Mouse (Mus musculus) heart, adult 2 months (tissue): ENCODE measurements around the gene Tpst1. TPM values are rescaled to one million over a fixed set of nuclear protein-coding genes. Genes with fewer than 3 reads are reported as not detected.

Experiments used
- DNase-seq, 2 experiments: peaks; one replicate each; pipeline ENCODE4 v3.0.0; 2021
- H3K27ac ChIP-seq: fragments of 200-600 bp; 2 replicates; pipeline ENCODE4 v1.8.1; 2022
- H3K27me3 ChIP-seq: fragments of 200-500 bp; 2 replicates; pipeline ENCODE4 v1.6.1; 2012; ENCODE audit warnings: mild to moderate bottlenecking, low read length, inconsistent platforms, mixed read lengths; ENCODE audit not compliant: control insufficient read depth, insufficient read depth
- H3K36me3 ChIP-seq: fragments of 200-500 bp; 2 replicates; pipeline ENCODE4 v1.6.1; 2012; ENCODE audit warnings: low read length, inconsistent platforms; ENCODE audit not compliant: control insufficient read depth, insufficient read depth
- H3K4me1 ChIP-seq: fragments of 200-500 bp; 2 replicates; pipeline ENCODE4 v1.6.1; 2011; ENCODE audit warnings: low read length; ENCODE audit not compliant: control insufficient read depth, insufficient read depth
- H3K4me3 ChIP-seq: fragments of 200-600 bp; 2 replicates; pipeline ENCODE4 v1.8.1; 2022
- H3K79me2 ChIP-seq: fragments of 200-500 bp; replicated peaks from 2 replicates; pipeline ENCODE4 v1.6.1; 2012; ENCODE audit warnings: mild to moderate bottlenecking, inconsistent platforms, low read length, moderate library complexity, mixed read lengths; ENCODE audit not compliant: control insufficient read depth, insufficient read depth
- H3K9ac ChIP-seq: fragments of 200-500 bp; 2 replicates; pipeline ENCODE4 v1.6.1; 2012; ENCODE audit warnings: low read depth, mild to moderate bottlenecking, control low read depth, inconsistent platforms, low read length, mixed read lengths
- CTCF ChIP-seq: fragments of 200-600 bp; IDR thresholded peaks from 2 replicates; pipeline ENCODE4 v1.8.1; 2022; ENCODE audit warnings: antibody characterized with exemption, mild to moderate bottlenecking, moderate library complexity
- EP300 ChIP-seq: fragments of 200-500 bp; IDR thresholded peaks from 2 replicates; pipeline ENCODE4 v1.6.1; 2011; ENCODE audit warnings: low read depth, low read length, control low read depth; ENCODE audit not compliant: insufficient read depth
- POLR2A ChIP-seq: fragments of 200-500 bp; IDR thresholded peaks from 2 replicates; pipeline ENCODE4 v1.6.1; 2011; ENCODE audit warnings: mild to moderate bottlenecking, low read depth, low read length, control low read depth; ENCODE audit not compliant: insufficient read depth
- WGBS: fragments of 180-500 bp; shearing (Covaris S2); methylation state at CpG from one replicate; pipeline ENCODE4 v1.1.7; 2018; 5-methylcytosine and 5-hydroxymethylcytosine counted together
- intact Hi-C: fragments of 180-260 bp; cut with DNase I; formaldehyde crosslinking; loops from one replicate; pipeline ENCODE4 v1.15.1; 2025
- polyA plus RNA-seq: library from polyadenylated mRNA; depleted of rRNA; stranded (reverse); fragments of >200 nt; gene quantifications from 2 replicates; pipeline ENCODE4 v1.2.3, GENCODE M21; 2012
- total RNA-seq, 2 experiments: library from RNA; stranded (reverse); gene quantifications; 2 replicates each; pipeline ENCODE4 v1.2.3; 2021

Gene Tpst1
- total and polyA plus RNA-seq, 3 experiments = 7.4 to 10.1 (median 9.4) TPM

DNA sequence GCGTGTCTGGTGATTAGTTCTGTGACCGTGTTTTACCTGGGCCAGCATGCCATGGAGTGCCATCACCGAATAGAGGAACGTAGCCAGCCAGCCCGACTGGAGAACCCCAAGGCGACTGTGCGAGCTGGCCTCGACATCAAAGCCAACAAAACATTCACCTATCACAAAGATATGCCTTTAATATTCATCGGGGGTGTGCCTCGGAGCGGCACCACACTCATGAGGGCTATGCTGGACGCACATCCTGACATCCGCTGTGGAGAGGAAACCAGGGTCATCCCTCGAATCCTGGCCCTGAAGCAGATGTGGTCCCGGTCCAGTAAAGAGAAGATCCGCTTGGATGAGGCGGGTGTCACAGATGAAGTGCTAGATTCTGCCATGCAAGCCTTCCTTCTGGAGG is 28.6 kb downstream of the Tpst1 start:
- Histone ChIP-seq H3K27me3 (no peaks in the 10 kb centered on the region), H3K4me1 (peaks cover 2% of the 10 kb centered on the region), H3K27ac (no peak overlapping the region), H3K36me3 (no peaks in the 10 kb centered on the region; the same call in 1 of the 2 replicates), H3K79me2 (no peaks in the 10 kb centered on the region; the same call in 1 of the 2 replicates), H3K4me3 (no peak overlapping the region), H3K9ac (no peak overlapping the region)
- intact Hi-C loops = no loop called here
- WGBS = 95% methylated on average over 17 of the region's 17 CpGs
- no peak for TF ChIP-seq EP300
- no peak for TF ChIP-seq POLR2A
- no peak for TF ChIP-seq CTCF
- no peak for DNase-seq

GRCm38 (mm10) chr5:130109348-130109747 is 36.2 kb downstream of the Tpst1 start:
- intact Hi-C loops = no loop called here
- no peak for DNase-seq

GRCm38 (mm10) chr5:130110632-130111464 is 37.7 kb downstream of the Tpst1 start:
- Histone ChIP-seq H3K27me3 (no peaks in the 10 kb centered on the region), H3K79me2 (no peaks in the 10 kb centered on the region), H3K4me1 (peaks cover 2% of the 10 kb centered on the region; the same call in 1 of the 2 replicates), H3K36me3 (peaks cover 1% of the 10 kb centered on the region; the same call in 1 of the 2 replicates), H3K9ac (no peak overlapping the region), H3K4me3 (no peak overlapping the region), H3K27ac (0 out of 2 replicates have a peak overlapping the region, but pooled peaks have one; percentile 12)
- WGBS = 78% methylated on average over 12 of the region's 12 CpGs
- no peak for DNase-seq
- no peak for TF ChIP-seq CTCF
- TF ChIP-seq EP300 = no peak
- no peak for TF ChIP-seq POLR2A
- intact Hi-C loops = no loop called here

More at GRCm38 (mm10) chr5:130109348-130109747, 36.2 kb downstream of the Tpst1 start:
- TF ChIP-seq POLR2A (no peak), EP300 (no peak), CTCF (no peak)
- no peaks in the 10 kb centered on the region for H3K27me3 ChIP-seq
- peaks cover 1% of the 10 kb centered on the region; the same call in 1 of the 2 replicates for H3K36me3 ChIP-seq
- no peak overlapping the region for H3K9ac ChIP-seq
- H3K4me1 ChIP-seq = peaks cover 2% of the 10 kb centered on the region; the same call in 1 of the 2 replicates
- H3K79me2 ChIP-seq = no peaks in the 10 kb centered on the region
- no peak overlapping the region for H3K4me3 ChIP-seq
- no peak overlapping the region for H3K27ac ChIP-seq
- 57% methylated on average over 3 of the region's 3 CpGs for WGBS

- TF ChIP-seq POLR2A (no peak), EP300 (no peak), CTCF (no peak)
- Histone ChIP-seq H3K79me2 (no peaks in the 10 kb centered on the region), H3K4me3 (no peak overlapping the region), H3K36me3 (peaks cover 1% of the 10 kb centered on the region; the same call in 1 of the 2 replicates), H3K27me3 (no peaks in the 10 kb centered on the region), H3K27ac (no peak overlapping the region), H3K4me1 (peaks cover 2% of the 10 kb centered on the region), H3K9ac (no peak overlapping the region)
- no peak for DNase-seq
- intact Hi-C loops = no loop called here
Observed at GRCm38 (mm10) chr5:130112653-130113052, 39.5 kb downstream of the Tpst1 start.

- Histone ChIP-seq H3K27me3 (no peaks in the 10 kb centered on the region), H3K9ac (no peak overlapping the region), H3K36me3 (peaks cover 3% of the 10 kb centered on the region), H3K79me2 (no peaks in the 10 kb centered on the region), H3K27ac (no peak overlapping the region), H3K4me1 (peaks cover 14% of the 10 kb centered on the region), H3K4me3 (no peak overlapping the region)
- intact Hi-C loops = no loop called here
- no peak for DNase-seq
- no peak for TF ChIP-seq EP300
- TF ChIP-seq POLR2A = no peak
- TF ChIP-seq CTCF = no peak
- WGBS = 83% methylated on average over 12 of the region's 12 CpGs
Observed at GRCm38 (mm10) chr5:130116116-130116515, 43.0 kb downstream of the Tpst1 start.

- DNase-seq = no peak
- WGBS = 86% methylated on average over 7 of the region's 7 CpGs
- TF ChIP-seq CTCF (no peak), EP300 (no peak), POLR2A (no peak)
- H3K4me1 ChIP-seq = peaks cover 19% of the 10 kb centered on the region
- no peak overlapping the region for H3K9ac ChIP-seq
- intact Hi-C loops = no loop called here
- H3K4me3 ChIP-seq = no peak overlapping the region
- H3K79me2 ChIP-seq = no peaks in the 10 kb centered on the region
- no peaks in the 10 kb centered on the region for H3K27me3 ChIP-seq
- no peak overlapping the region for H3K27ac ChIP-seq
- peaks cover 3% of the 10 kb centered on the region for H3K36me3 ChIP-seq
Observed at GRCm38 (mm10) chr5:130116857-130117256, 43.7 kb downstream of the Tpst1 start.
